Mouse (Mus musculus) midbrain, embryonic 11.5 days (tissue): Measurements from ENCODE around the gene Abca7. TPM values are rescaled to one million over a fixed set of nuclear protein-coding genes. Genes with fewer than 3 reads are reported as not detected.
A peak's percentile ranks its signal among the peaks of the same experiment; 100 is the strongest.
"Not testable (repeated sequence)": the region's sequence is repeated elsewhere in the genome, so short reads cannot be mapped to it uniquely, and the experiment has no call there.

ENCODE experiments used
- ATAC-seq: fragments of 200-750 bp; cut with Nextera tagmentation; 2 replicates; pipeline ENCODE4 v1.8.0; 2017; ENCODE audit warnings: moderate TSS enrichment, moderate library complexity; ENCODE audit not compliant: low FRiP score
- DNase-seq: peaks from one replicate; pipeline ENCODE4 v3.0.0; 2015; ENCODE audit warnings: low spot score; ENCODE audit errors: missing footprints
- H3K27ac ChIP-seq: fragments of 300-500 bp; sonication (generic); 2 replicates; pipeline ENCODE4 v1.5.1; 2014; ENCODE audit warnings: low read depth, low read length
- H3K27me3 ChIP-seq: fragments of 300-500 bp; sonication (generic); 2 replicates; pipeline ENCODE4 v1.6.1; 2014; ENCODE audit warnings: mild to moderate bottlenecking, low read length, moderate library complexity, mixed read lengths; ENCODE audit not compliant: control insufficient read depth, insufficient read depth
- H3K36me3 ChIP-seq: fragments of 300-500 bp; sonication (generic); 2 replicates; pipeline ENCODE4 v1.6.1; 2014; ENCODE audit warnings: mild to moderate bottlenecking, low read length, moderate library complexity, mixed read lengths; ENCODE audit not compliant: control insufficient read depth, insufficient read depth
- H3K4me1 ChIP-seq: fragments of 300-500 bp; sonication (generic); 2 replicates; pipeline ENCODE4 v1.6.1; 2014; ENCODE audit warnings: low read length; ENCODE audit not compliant: control insufficient read depth, insufficient read depth
- H3K4me2 ChIP-seq: fragments of 300-500 bp; sonication (generic); 2 replicates; pipeline ENCODE4 v1.6.1; 2014; ENCODE audit warnings: mild to moderate bottlenecking, moderate library complexity
- H3K4me3 ChIP-seq: fragments of 300-500 bp; sonication (generic); 2 replicates; pipeline ENCODE4 v1.5.1; 2014; ENCODE audit warnings: low read depth, low read length
- H3K9ac ChIP-seq: fragments of 300-500 bp; sonication (generic); 2 replicates; pipeline ENCODE4 v1.6.1; 2014; ENCODE audit warnings: low read length
- H3K9me3 ChIP-seq: fragments of 300-500 bp; sonication (generic); 2 replicates; pipeline ENCODE4 v1.6.1; 2016; ENCODE audit warnings: low read length; ENCODE audit not compliant: control insufficient read depth
- WGBS: fragments of 180-500 bp; shearing (Covaris S2); extraction: QIAGEN DNeasy Blood & Tissue Kit; methylation state at CpG from one replicate; pipeline ENCODE4 v1.1.7; 2014; 5-methylcytosine and 5-hydroxymethylcytosine counted together
- polyA plus RNA-seq: library from polyadenylated mRNA; unstranded; fragments of >200 nt; fragmentation: Nextera tagmentation; extraction: Ambion mirVana; gene quantifications from 2 replicates; pipeline ENCODE4 v1.2.1, GENCODE M21; 2014

Abca7 gene
- polyA plus RNA-seq, 1 experiment from 2014 or later = 2.9 TPM

- H3K9me3 ChIP-seq = no peaks in the 10 kb centered on the region
- H3K36me3 ChIP-seq = peaks cover 9% of the 10 kb centered on the region
- peaks cover 10% of the 10 kb centered on the region for H3K4me1 ChIP-seq
- H3K4me3 ChIP-seq = no peak overlapping the region
- peak; percentile 96 for DNase-seq
- ATAC-seq = no peak
- no peak overlapping the region for H3K9ac ChIP-seq
- 0 out of 2 replicates have a peak overlapping the region, but pooled peaks have one; percentile 10 for H3K4me2 ChIP-seq
- no peaks in the 10 kb centered on the region; the same call in 1 of the 2 replicates for H3K27me3 ChIP-seq
- no peak overlapping the region for H3K27ac ChIP-seq
- WGBS = 12% methylated on average over 21 of the region's 21 CpGs
Measured at GRCm38 (mm10) chr10:79958140-79958816, 38.0 kb upstream of the Abca7 start.

- DNase-seq, H3K9me3 ChIP-seq, H3K27ac ChIP-seq, H3K4me3 ChIP-seq, ATAC-seq, H3K36me3 ChIP-seq, H3K27me3 ChIP-seq, H3K9ac ChIP-seq: not testable (repeated sequence)
- Histone ChIP-seq H3K4me2 (peak overlapping the region; percentile 20), H3K4me1 (peaks cover 10% of the 10 kb centered on the region)
- 37% methylated on average over 10 of the region's 10 CpGs for WGBS
Measured at GRCm38 (mm10) chr10:79959412-79959811, 36.9 kb upstream of the Abca7 start.

GRCm38 (mm10) chr10:79959847-79960601, 36.3 kb upstream of the Abca7 start, which contains the start of gene Wdr18:
Gene Wdr18 (plus strand): TSS chr10:79960152.
- WGBS = under 1% methylated on average over 61 of the region's 61 CpGs

GRCm38 (mm10) chr10:79960671-79961294, 35.5 kb upstream of the Abca7 start:
- peaks cover 10% of the 10 kb centered on the region for H3K4me1 ChIP-seq
- no peaks in the 10 kb centered on the region for H3K9me3 ChIP-seq
- H3K36me3 ChIP-seq = peaks cover 20% of the 10 kb centered on the region
- DNase-seq = no peak
- 20% methylated on average over 10 of the region's 10 CpGs for WGBS
- peak overlapping the region; percentile 94 for H3K4me3 ChIP-seq
- no peaks in the 10 kb centered on the region for H3K27me3 ChIP-seq
- peak overlapping the region; percentile 81 for H3K4me2 ChIP-seq
- no peak overlapping the region for H3K27ac ChIP-seq
- peak overlapping the region; percentile 86 for H3K9ac ChIP-seq
- no peak for ATAC-seq

More at GRCm38 (mm10) chr10:79959847-79960601, 36.3 kb upstream of the Abca7 start, which contains the start of gene Wdr18:
- H3K36me3 ChIP-seq = peaks cover 15% of the 10 kb centered on the region
- no peak within 1 kb of the TSS for H3K27ac ChIP-seq
- H3K9me3 ChIP-seq = no peaks in the 10 kb centered on the region
- peaks cover 10% of the 10 kb centered on the region for H3K4me1 ChIP-seq
- ATAC-seq (peak; percentile 97), DNase-seq (peak; percentile 100)
- peak within 1 kb of the TSS; percentile 86 for H3K9ac ChIP-seq
- H3K4me2 ChIP-seq = peak within 1 kb of the TSS; percentile 81
- H3K27me3 ChIP-seq = no peaks in the 10 kb centered on the region; the same call in 1 of the 2 replicates
- peak within 1 kb of the TSS; percentile 94 for H3K4me3 ChIP-seq

- Histone ChIP-seq H3K4me3 (no peak overlapping the region), H3K9me3 (no peaks in the 10 kb centered on the region), H3K27me3 (peaks cover 5% of the 10 kb centered on the region; the same call in 1 of the 2 replicates), H3K4me1 (peaks cover 8% of the 10 kb centered on the region), H3K36me3 (peaks cover 25% of the 10 kb centered on the region), H3K9ac (no peak overlapping the region), H3K27ac (no peak overlapping the region), H3K4me2 (no peak overlapping the region)
- DNase-seq (no peak), ATAC-seq (no peak)
- WGBS = 95% methylated on average over 7 of the region's 7 CpGs
Measured at GRCm38 (mm10) chr10:79964727-79965126, 31.6 kb upstream of the Abca7 start.

GRCm38 (mm10) chr10:79965325-79965724, 31.0 kb upstream of the Abca7 start:
- Histone ChIP-seq H3K4me2 (no peak overlapping the region), H3K9ac (no peak overlapping the region), H3K4me3 (no peak overlapping the region), H3K27me3 (peaks cover 7% of the 10 kb centered on the region; the same call in 1 of the 2 replicates), H3K27ac (no peak overlapping the region), H3K9me3 (no peaks in the 10 kb centered on the region), H3K36me3 (peaks cover 25% of the 10 kb centered on the region), H3K4me1 (peaks cover 8% of the 10 kb centered on the region)
- 87% methylated on average over 5 of the region's 5 CpGs for WGBS
- ATAC-seq (no peak), DNase-seq (no peak)

GRCm38 (mm10) chr10:79966886-79967400, 29.4 kb upstream of the Abca7 start:
- Histone ChIP-seq H3K9ac (no peak overlapping the region), H3K4me2 (no peak overlapping the region), H3K27ac (no peak overlapping the region), H3K27me3 (peaks cover 22% of the 10 kb centered on the region), H3K4me3 (no peak overlapping the region), H3K36me3 (peaks cover 21% of the 10 kb centered on the region), H3K4me1 (peaks cover 4% of the 10 kb centered on the region; the same call in 1 of the 2 replicates), H3K9me3 (no peaks in the 10 kb centered on the region)
- DNase-seq = no peak
- WGBS = 96% methylated on average over 5 of the region's 5 CpGs
- ATAC-seq = no peak

- 96% methylated on average over 1 of the region's 1 CpGs for WGBS
- DNase-seq (no peak), ATAC-seq (no peak)
- Histone ChIP-seq H3K9ac (no peak overlapping the region), H3K4me1 (peaks cover 4% of the 10 kb centered on the region; the same call in 1 of the 2 replicates), H3K27me3 (peaks cover 23% of the 10 kb centered on the region), H3K9me3 (no peaks in the 10 kb centered on the region), H3K27ac (no peak overlapping the region), H3K4me2 (no peak overlapping the region), H3K36me3 (peaks cover 16% of the 10 kb centered on the region), H3K4me3 (no peak overlapping the region)
Measured at GRCm38 (mm10) chr10:79968181-79968580, 28.1 kb upstream of the Abca7 start.
